ENCODE assay signal across 9 mouse cellular contexts in the genomic region with DNA sequence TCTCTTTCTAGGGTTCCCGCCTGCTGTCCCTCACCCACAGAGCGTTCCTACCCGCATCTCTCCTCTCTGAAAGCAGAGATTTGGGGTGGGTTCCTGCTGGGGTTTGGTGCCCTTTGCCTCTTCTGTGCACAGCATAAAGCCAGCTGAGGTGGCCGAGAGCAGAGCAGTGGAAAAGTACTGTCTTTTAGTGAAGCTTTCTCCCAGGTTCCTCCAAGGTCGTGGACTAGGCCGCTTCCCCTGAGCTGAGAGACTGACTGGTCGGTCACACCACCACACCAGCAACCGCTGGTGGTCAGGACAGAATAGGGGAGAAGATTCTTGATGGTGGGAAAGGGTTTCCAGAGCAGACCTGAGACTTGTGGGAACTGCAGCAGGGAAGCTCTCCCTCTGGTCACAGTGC. TPM values are rescaled to one million over a fixed set of nuclear protein-coding genes. Genes with fewer than 3 reads are reported as not detected.
A peak's percentile ranks its signal among the peaks of the same experiment; 100 is the strongest.
DNase-seq lines count a peak whose midpoint lies in the region; ATAC-seq lines count a peak whose summit lies in the region.
"Had no signal": no experiment of that assay in that cellular context is flagged by ENCODE, and none has a peak within 500 bp of the region (broad histone marks: within the 10 kb centered on the region; RNA-seq: fewer than 3 reads in every experiment).

No protein-coding gene starts in this region.

- no peak for DNase-seq in heart, embryonic 10.5 days (ENCODE audit: low spot score)
- DNase-seq in heart, adult 11 months = no peak
- peak; percentile 19 for DNase-seq in 416B (ENCODE audit: low read depth)
- no peak for DNase-seq in right cerebral cortex, postnatal 36 days (ENCODE audit: low spot score in 2 of 2)
- DNase-seq in layer of hippocampus, adult 9-11 months = no peak
- DNase-seq in left cerebral cortex, postnatal 10 days (ENCODE audit: extremely low spot score in 1 of 2, low spot score in 2 of 2) = no peak

- peak overlapping the region; percentile 65 for H3K4me2 ChIP-seq in embryonic facial prominence, embryonic 15.5 days (replicated peaks)
- H3K4me2 ChIP-seq in limb, embryonic 12.5 days = peak overlapping the region; percentile 72

- no peak for ATAC-seq in embryonic facial prominence, embryonic 15.5 days (ENCODE audit: insufficient number of reproducible peaks, low FRiP score, low TSS enrichment, low read depth)
- ATAC-seq in limb, embryonic 12.5 days (ENCODE audit: insufficient number of reproducible peaks, insufficient read depth, low FRiP score, low TSS enrichment, low read depth) = no peak

- peaks cover 92% of the 10 kb centered on the region for H3K27me3 ChIP-seq in heart, embryonic 10.5 days (ENCODE audit: insufficient read depth, poor library complexity, severe bottlenecking)
- peaks cover 82% of the 10 kb centered on the region for H3K27me3 ChIP-seq in embryonic facial prominence, embryonic 15.5 days
- peaks cover 95% of the 10 kb centered on the region for H3K27me3 ChIP-seq in limb, embryonic 12.5 days

- peaks cover 24% of the 10 kb centered on the region for H3K4me1 ChIP-seq in heart, embryonic 10.5 days
- peaks cover 21% of the 10 kb centered on the region for H3K4me1 ChIP-seq in embryonic facial prominence, embryonic 15.5 days
- peaks cover 20% of the 10 kb centered on the region for H3K4me1 ChIP-seq in limb, embryonic 12.5 days (replicated peaks)

- peak overlapping the region; percentile 60 for H3K4me3 ChIP-seq in heart, embryonic 10.5 days
- peak overlapping the region; percentile 39 for H3K4me3 ChIP-seq in embryonic facial prominence, embryonic 15.5 days (replicated peaks)
- peak overlapping the region; percentile 46 for H3K4me3 ChIP-seq in limb, embryonic 12.5 days (replicated peaks)

- H3K27ac ChIP-seq in heart, embryonic 10.5 days = no peak overlapping the region
- H3K27ac ChIP-seq in embryonic facial prominence, embryonic 15.5 days (replicated peaks) = no peak overlapping the region
- no peak overlapping the region for H3K27ac ChIP-seq in limb, embryonic 12.5 days

- H3K9ac ChIP-seq in embryonic facial prominence, embryonic 15.5 days = no peak overlapping the region
- no peak overlapping the region for H3K9ac ChIP-seq in limb, embryonic 12.5 days (replicated peaks)

- intact Hi-C loops in left cerebral cortex, postnatal 10 days (cut with DNase I) = no loop called here

- 8% methylated on average over 8 of the region's 8 CpGs for WGBS in heart, embryonic 10.5 days
- 10% methylated on average over 8 of the region's 8 CpGs for WGBS in embryonic facial prominence, embryonic 15.5 days
- WGBS in limb, embryonic 12.5 days = 7% methylated on average over 8 of the region's 8 CpGs

- no peaks in the 10 kb centered on the region for H3K36me3 ChIP-seq in heart, embryonic 10.5 days
- no peaks in the 10 kb centered on the region for H3K36me3 ChIP-seq in embryonic facial prominence, embryonic 15.5 days
- no peaks in the 10 kb centered on the region for H3K36me3 ChIP-seq in limb, embryonic 12.5 days

- H3K9me3 ChIP-seq in heart, embryonic 10.5 days = no peaks in the 10 kb centered on the region
- no peaks in the 10 kb centered on the region for H3K9me3 ChIP-seq in embryonic facial prominence, embryonic 15.5 days (replicated peaks)
- no peaks in the 10 kb centered on the region for H3K9me3 ChIP-seq in limb, embryonic 12.5 days

RNA-seq across cellular contexts. Expression of gene Fam43b, which starts 0.4 kb away (rescaled TPM):
- polyA plus RNA-seq in heart, embryonic 10.5 days (2016; fragmentation: Nextera tagmentation; extraction: Ambion mirVana) = 0.16 TPM in 1 of 2 replicates, not detected in the other
- 0.09 and 0.11 TPM in 2 replicates for polyA plus RNA-seq in embryonic facial prominence, embryonic 15.5 days (2015; fragmentation: Nextera tagmentation; extraction: Ambion mirVana)
- polyA plus RNA-seq in limb, embryonic 12.5 days (2016; fragmentation: Nextera tagmentation; extraction: Ambion mirVana) = not detected in 2 replicates
- total RNA-seq in left cerebral cortex, postnatal 10 days (2021) = 10 to 100 TPM; 33.5 to 39.5 TPM
- total RNA-seq: neutrophil, adult 5-6 weeks had no signal

RNA-seq across cellular contexts. Expression of gene Cda, which starts 28.9 kb away (rescaled TPM):
- polyA plus RNA-seq in heart, embryonic 10.5 days (2016; fragmentation: Nextera tagmentation; extraction: Ambion mirVana) = 4.5 and 5.2 TPM in 2 replicates
- polyA plus RNA-seq in embryonic facial prominence, embryonic 15.5 days (2015; fragmentation: Nextera tagmentation; extraction: Ambion mirVana) = 6.6 and 7.4 TPM in 2 replicates
- 4.0 and 4.2 TPM in 2 replicates for polyA plus RNA-seq in limb, embryonic 12.5 days (2016; fragmentation: Nextera tagmentation; extraction: Ambion mirVana)
- total RNA-seq in left cerebral cortex, postnatal 10 days (2021) = 1 to 10 TPM; 2.0 to 3.4 TPM
- total RNA-seq: neutrophil, adult 5-6 weeks had no signal

RNA-seq across cellular contexts. Expression of gene Mul1, which starts 37.8 kb away (rescaled TPM):
- 22.2 and 24.9 TPM in 2 replicates for polyA plus RNA-seq in heart, embryonic 10.5 days (2016; fragmentation: Nextera tagmentation; extraction: Ambion mirVana)
- polyA plus RNA-seq in embryonic facial prominence, embryonic 15.5 days (2015; fragmentation: Nextera tagmentation; extraction: Ambion mirVana) = 17.7 and 18.0 TPM in 2 replicates
- polyA plus RNA-seq in limb, embryonic 12.5 days (2016; fragmentation: Nextera tagmentation; extraction: Ambion mirVana) = 15.4 and 20.8 TPM in 2 replicates
- total RNA-seq in left cerebral cortex, postnatal 10 days (2021) = 10 to 100 TPM; 41.9 to 46.8 TPM

RNA-seq across cellular contexts. Expression of gene Camk2n1, which starts 57.4 kb away (rescaled TPM):
- polyA plus RNA-seq in heart, embryonic 10.5 days (2016; fragmentation: Nextera tagmentation; extraction: Ambion mirVana) = 0.38 and 0.70 TPM in 2 replicates
- 3.1 and 3.4 TPM in 2 replicates for polyA plus RNA-seq in embryonic facial prominence, embryonic 15.5 days (2015; fragmentation: Nextera tagmentation; extraction: Ambion mirVana)
- 1.2 and 1.6 TPM in 2 replicates for polyA plus RNA-seq in limb, embryonic 12.5 days (2016; fragmentation: Nextera tagmentation; extraction: Ambion mirVana)
- total RNA-seq in left cerebral cortex, postnatal 10 days (2021) = 100 to 1,000 TPM; 377 to 385 TPM
